Mouse (Mus musculus) urinary bladder, postnatal 10 days (tissue): Measurements from ENCODE around the gene Kcnk18.
A peak's percentile ranks its signal among the peaks of the same experiment; 100 is the strongest.

ENCODE experiments used
- DNase-seq: peaks from one replicate; pipeline ENCODE4 v3.0.0; 2022; ENCODE audit warnings: low spot score

Kcnk18 gene

DNA sequence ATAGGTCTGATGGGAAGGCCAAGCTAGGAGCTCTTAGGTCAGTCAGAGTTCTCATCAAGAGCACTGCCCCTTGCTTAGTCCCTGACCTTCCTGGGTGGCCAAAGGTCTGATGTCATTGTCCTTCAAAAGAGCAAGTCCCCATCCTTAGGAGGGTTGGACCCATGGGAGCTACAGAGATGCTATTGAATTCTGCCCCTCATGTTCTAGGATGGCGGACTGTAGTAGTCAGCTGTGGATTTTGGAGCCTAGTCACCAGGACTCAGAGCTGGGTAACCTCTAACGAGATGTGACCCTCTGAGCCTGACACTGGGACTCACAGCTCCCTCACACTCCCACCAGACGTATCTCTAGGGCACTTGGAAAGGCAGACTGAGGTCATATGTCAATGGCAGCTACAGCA lies 9.4 kb downstream of the Kcnk18 start:
- no peak for DNase-seq

DNA sequence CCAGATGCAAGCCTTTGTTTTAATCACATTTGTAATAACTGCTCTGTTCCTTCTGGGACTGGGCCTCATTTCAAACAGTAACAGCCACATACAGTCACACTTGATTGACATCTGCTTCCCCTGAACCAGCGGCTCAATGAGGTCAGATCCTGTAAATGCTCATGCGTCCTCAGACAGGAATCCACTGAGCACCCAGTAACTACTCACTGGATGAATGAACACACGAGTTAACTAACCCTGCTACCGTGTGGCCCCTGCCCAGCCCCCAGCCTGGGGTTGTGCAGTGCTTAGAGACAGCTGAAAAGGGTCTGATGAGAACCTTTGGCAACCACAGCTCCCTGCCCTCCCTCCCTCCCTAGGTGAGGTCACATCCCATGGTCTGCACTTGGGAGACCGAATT lies 13.8 kb downstream of the Kcnk18 start:
- no peak for DNase-seq

DNA sequence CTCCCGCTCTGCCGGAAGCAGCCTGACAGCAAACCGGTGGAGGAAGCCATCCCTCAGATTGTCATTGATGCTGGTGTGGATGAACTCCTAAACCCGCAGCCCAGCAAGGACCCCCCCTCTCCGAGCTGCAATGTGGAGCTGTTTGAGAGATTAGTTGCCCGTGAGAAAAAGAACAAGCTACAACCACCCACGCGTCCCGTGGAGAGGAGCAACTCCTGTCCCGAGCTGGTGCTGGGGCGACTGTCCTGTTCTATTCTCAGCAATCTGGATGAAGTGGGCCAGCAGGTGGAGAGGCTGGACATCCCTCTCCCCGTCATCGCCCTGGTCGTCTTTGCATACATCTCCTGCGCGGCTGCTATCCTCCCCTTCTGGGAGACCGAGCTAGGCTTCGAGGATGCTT lies 16.0 kb downstream of the Kcnk18 start:
- DNase-seq, result no peak

DNA sequence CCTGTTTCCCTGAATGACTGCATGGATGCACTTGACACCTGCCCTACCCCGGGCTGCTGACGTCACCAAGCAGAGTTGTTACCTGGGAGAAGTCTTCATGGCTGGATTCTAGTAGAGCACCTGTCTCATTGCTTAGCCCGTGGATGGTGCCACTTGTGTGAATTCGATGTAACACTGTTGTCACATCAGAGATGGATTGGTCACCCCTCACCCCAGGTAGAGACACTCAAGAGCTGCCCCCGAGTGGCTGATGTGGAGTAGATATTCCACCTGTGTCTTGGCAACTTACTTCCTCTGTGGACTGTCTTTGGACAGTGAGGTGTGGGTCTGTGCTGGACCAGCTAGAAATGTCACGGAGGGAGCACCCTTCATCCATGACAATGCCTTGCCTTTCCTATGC lies 17.0 kb downstream of the Kcnk18 start:
- DNase-seq, result no peak

DNA sequence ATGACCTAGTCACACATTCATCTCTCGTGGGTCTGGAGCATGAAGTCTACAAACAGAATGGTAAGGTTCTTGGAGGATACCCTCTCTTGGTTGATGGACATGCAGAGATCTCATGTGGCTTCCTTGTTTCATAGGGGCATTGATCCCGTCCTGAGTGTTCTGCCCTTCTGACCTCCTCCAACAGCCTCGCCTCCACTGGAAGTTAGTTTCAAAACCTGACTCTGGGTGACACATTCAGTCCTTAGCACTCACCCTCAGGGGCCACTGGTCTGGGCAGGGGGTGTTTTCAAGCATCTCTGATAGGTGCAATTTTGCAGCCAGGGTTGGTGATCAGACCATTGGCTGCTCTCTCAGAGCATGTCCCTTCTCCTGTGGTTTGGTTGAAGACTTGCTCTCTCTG lies 19.6 kb downstream of the Kcnk18 start:
- no peak for DNase-seq

DNA sequence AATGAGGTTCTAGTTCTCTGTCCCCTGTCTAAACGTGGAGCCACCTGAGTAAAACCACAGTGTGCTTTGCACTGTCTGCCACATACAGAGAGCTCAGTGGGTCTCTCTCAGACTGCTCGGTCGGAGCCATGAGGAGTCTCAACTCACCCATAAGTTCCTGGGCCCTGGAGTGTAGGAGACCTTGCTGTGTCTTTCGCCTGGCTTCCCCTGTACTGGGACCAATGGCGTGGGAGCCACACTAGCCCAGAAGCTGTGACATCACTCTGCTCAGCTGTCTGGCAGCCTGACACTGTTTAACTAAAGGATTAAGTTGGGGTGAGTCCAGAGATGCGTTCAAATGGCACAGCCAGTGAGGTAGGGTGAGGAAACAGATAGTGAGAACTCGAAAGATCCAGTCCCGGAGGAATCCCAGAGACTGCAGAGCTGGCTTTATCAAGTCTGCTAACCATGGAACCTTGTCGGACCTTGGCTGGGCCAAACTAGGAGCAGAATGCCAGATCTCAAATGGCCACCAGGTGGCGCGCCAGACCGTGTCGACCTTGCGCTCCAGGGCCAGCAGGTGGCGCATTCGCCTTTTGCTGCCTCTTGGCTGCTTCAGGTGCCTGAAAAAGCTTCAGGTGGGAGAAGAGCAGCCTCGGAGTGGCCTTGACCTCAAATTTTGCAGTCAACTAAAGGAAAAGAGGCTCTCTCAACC lies 20.3 kb downstream of the Kcnk18 start:
- peak; percentile 43 for DNase-seq

DNA sequence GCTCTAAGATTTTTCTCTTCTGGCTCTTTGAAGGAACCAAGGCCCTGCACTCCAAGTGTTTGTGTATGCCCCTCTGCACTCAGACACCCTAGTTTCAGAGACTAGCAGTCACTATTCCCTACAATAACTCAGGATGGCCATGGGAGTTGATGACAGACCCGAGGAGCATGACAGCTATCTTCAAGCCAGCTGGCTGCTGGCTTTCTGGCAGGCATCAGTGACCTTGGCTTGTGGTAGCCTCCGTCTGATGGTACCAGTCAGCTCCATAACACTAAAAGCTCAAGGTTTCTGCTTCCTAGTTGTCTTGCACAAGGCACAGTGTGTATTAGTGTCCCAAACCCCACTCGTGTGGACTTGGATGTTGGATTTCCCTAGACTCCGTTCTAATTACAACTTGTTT lies 23.0 kb downstream of the Kcnk18 start:
- DNase-seq, result no peak

DNA sequence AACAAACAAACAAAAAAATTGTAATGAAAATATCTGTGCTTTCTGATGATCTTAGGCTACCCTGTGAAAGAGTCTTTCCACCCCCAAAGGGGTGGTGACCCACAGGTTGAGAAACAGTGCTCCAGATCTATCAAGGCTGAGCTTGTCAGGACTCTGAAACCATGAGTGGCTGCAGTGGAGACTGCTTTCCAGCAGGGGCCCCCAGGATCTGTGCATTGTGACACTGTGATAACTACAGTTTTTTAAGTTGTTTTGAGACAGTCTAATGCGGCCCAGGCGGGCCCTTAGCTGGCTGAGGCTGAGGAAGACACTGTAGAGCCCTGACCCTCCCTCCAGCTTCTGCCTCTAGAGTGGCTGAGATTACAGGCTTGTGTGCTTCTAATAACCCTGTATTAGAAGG lies 24.0 kb downstream of the Kcnk18 start:
- DNase-seq, result no peak

DNA sequence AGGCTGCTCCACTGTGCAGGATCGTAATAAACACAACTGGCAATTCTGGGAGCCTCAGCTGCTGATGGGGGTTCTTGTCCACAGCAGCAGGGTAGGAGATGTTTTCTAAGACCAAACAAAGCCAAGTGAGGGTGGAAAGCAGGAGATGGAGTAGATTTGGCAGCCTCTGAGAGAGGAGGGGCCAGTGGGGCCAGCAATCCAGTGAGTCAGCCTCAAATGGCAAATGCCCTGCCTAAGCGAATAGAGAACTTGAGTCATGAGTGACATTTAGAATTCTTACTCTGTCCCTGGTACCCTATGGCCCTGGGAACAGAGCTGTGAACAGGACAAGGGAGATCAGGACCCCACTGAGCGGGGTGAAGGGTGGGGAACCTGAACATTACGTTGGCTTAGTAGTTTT lies 29.1 kb downstream of the Kcnk18 start:
- DNase-seq, result no peak

DNA sequence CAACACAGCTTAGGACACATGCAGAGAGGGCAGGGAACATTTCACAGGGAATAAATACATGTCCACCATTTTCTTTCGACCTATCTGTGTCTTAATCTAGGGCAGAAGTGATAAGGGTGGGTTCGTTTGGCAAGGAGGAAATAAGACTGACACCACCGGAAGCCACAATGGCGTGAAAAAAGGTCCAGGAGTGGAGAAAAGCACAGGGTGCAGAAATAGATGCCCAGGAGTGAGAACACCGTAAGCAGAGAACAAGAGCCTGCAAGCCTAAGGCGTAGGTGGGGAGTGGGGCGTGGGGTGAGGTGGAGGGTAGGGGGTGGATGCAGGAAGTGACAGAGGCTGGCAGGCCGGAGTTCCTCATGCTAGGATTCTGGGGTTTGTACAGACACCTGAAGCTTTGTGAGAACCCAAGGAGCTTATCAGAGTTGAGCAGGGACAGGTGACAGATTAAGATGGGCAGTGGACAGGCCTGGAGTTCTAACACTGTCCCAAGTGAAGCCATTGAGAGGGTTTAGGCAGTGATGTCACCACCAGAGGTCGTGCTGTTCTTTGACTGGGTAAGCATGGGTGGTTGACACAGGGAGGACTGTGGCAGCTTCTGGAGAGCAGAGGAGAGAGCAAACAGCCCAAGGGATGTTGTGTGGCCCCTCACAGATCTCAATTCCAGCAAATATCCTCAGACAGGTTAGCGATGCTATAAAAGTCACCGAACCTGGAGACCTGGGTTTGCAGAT lies 29.7 kb downstream of the Kcnk18 start:
- DNase-seq, result no peak

DNA sequence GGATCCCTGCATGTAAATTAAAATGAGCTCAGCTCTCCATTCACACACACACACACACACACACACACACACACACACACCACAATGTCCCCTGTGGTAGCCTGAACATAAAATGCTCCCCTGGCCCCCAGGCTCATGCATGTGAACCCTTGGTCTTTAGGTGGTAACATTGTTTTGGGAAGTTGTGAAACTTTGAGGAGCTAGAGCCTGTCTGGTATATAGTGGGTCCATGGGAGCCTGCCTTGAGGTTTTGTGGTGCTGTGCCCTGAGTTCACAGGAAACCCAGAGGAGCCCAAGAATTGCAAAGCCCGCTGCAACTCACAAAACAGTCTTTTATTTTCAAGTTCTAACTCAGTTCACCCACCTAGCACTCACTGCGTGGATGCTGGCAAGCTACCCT lies 33.6 kb downstream of the Kcnk18 start:
- no peak for DNase-seq

DNA sequence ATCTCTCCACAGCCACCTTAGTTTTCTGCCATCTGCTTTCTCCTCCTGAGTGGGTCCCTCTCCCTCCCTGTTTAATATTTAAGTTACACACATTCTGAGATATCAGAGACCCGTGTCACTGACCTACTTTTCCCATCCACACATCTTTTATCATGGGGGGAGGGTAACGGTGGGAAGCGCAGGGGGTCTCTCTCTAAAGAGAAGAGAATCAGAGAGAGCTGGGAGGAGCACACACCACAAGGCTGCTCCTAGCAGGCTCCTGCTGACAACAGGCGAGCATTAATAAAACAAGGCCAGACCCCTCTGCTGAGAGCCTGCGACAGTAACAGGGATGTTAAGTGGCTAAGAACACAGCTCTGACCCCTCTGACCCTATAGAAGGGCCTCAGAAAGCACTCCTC lies 40.6 kb downstream of the Kcnk18 start:
- DNase-seq, result no peak

DNA sequence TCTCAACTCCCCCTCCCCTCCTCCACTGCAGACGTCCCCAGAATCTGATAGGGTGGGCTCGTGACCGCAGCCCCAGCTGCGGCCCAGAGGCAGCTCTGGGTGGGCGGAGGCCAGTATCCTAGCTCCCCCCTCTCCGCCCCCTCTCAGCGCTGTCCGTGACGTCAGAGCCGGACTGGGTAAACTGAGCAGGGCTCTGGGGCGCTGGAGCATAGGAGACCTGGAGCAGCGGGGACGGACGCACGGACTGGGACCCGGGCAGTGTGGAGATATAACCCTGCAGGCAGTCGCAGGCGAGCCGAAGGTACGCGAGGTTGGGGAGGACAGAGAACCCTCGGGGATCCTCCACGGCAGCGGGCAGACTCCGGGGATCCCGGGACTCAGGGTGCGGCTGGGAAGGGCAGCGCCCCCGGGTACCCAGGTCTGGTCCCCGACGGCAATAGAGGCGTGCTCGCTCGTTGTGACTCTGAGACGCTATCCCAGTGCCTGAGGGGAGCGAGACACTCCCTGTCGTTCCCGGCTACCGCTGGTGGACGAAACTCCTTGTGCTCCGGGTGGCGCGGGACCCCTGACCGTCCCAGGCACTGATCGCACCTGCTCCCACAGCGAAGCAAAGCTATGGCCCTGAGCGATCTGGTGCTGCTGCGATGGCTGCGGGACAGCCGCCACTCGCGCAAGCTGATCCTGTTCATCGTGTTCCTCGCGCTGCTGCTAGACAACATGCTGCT lies 41.9 kb downstream of the Kcnk18 start, which contains the start of gene Slc18a2:
Gene Slc18a2, plus strand, starts transcription at position 179 of the 725 bp plus-strand sequence.
- no peak for DNase-seq

DNA sequence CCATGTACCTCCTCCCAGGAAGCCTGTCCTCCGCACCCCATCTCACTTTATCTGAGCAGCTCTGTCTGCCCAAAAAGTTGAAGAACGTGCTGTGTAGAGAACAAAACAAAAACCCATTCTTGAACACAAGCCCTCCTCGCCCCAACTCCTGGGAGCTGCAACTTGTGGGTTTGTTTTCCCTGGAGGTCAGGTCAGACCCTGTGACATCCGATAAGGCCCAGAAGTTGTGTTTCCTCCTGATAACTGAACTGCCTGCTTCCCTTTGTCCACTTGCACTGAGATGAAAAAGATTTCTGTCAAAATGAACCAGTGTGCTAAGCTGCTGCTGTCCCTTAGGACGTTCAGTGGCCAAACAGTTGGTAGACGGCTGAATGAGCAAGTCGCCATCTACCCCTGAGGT lies 42.6 kb downstream of the Kcnk18 start:
- no peak for DNase-seq

DNA sequence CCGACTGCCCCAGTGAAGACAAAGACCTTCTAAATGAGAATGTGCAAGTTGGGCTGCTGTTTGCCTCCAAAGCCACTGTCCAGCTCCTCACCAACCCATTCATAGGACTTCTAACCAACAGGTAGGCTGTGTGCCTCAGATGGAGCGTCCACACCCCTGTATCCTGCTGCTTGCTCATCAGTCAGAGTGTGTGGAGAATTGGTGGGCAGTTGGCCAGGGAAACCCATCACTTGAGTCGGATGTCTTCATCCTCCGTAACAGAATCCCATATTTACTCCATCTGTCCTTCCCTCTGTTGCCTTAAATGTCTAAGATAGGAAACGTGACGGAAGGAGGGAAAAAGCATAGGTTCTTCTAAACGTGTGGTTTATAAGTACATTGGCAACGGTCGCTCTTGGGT lies 44.2 kb downstream of the Kcnk18 start:
- no peak for DNase-seq

DNA sequence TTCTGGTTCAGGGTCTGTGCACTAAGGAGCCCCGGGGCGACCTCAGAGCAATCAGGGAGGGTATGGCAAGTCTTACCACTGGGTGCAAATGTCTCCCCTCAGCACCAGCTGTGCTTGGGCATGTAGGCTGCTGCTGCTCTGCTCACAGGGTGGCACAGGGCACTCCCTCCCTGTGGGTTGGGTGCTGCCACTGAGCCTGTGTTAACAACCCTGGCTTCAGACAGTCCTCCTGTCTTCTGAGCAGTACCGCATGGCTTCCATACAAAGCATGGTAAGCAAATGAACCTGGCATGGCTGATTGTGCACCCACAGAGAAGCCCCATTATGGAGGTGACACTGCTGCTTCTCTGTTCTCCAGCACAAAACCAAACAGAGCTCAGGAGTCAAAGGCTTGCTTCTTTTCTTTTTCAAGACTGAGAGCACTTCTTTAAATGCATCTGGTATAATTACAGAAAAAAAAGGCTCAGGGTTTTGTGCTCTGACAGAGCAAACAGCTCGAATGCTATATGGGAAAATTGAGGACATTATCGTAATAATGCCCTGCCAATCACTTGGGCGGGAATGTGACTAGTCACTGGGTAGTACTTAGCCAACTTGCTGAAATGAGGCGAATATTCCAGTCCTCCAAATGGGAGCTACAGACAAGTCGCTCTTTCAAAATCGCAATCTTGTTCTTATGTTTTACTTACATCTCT lies 46.0 kb downstream of the Kcnk18 start:
- no peak for DNase-seq

DNA sequence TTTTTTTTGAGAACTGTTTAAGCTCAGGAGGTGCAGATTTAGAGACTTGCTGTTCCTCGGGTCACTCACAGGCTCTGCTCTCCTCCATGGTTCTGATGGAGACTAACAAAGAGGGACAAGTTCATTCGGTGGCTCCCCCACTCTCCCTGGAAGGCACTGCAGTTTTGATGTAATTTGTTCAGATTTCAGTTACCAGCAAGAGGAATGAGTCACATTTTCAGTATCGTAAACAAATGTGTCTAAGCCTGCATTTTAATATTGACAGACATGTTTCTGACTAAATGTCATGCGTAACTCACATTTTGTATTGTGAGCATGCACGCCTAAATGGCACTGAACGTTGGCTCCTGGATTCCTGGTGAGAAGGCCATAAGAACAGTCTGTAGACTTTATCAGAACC lies 46.9 kb downstream of the Kcnk18 start:
- DNase-seq, result no peak

DNA sequence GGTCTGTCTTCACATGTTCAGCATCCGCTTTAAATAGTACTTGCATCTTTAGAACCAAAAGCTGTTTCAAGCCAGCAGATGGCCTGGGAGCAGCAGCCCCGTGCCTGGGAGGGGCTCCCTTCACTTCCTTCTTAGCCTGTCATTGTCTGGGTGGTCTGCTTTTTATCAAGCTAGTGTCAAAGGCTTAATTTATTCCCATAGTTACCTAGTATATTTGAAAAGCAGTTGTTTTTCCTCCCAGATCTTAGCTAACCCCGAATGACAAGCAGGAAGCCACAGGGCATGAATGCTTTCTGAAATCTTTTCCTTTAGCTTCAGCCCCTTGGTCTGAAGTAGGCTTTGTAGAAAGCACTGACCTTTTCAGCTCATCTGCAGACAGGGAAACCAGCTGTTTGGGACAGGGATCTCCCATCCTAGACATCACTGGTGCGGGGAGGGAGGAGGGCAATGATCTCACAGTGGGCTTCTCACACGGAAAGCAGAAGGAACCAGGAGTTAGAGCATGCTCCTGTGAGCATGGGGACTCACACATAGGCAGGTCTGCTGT lies 48.5 kb downstream of the Kcnk18 start:
- no peak for DNase-seq

DNA sequence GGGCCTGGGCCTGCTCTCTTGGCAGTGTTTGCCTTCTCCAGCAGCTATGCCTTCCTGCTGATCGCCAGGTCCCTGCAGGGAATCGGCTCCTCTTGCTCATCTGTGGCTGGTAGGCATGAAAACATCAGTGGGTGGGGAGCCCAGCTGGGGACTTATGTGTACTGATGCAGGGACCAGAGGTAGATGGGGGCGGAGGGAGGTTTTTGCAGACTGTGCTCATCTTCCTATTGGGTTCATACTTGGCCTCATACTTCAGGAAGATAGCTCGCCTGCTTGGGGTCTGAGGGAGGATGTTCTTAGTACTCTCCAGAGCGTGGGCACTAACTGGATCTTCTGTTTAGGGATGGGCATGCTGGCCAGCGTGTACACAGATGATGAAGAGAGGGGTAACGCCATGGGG lies 54.2 kb downstream of the Kcnk18 start:
- no peak for DNase-seq

DNA sequence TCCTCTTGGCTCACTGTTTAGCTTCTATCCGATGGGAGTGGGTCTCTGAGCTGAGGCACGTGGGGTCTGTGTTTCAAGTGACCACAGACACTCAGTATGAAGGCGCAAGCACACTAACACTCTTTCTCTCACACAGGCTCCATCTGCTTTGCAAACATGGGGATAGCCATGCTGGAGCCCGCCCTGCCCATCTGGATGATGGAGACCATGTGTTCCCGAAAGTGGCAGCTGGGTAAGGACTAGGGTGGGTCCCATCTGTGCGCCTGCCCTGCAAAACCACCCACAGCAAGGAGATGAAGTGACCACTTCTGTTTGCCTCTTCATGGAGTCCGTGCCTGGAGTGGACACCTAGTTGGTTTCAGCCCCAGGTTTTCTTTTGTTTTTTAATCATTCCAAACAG lies 57.3 kb downstream of the Kcnk18 start:
- no peak for DNase-seq

DNA sequence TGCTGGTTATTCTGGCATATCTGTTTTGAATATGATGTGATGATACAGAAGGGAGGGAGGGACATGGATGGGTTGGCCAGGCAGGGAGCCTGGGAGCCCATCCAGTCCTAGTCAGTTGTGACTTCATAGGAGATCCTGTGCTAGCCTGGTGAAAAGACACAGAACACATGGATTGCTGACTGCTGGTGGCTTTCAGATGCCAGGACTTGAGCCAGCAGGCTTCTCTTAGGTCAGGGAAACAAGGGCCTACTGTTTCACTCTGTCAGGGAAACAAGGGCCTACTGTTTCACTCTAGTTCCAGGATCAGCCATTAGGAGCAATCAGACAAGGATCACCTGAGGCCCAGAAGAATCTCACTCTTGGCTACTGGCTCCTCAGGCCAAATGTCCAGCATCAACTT lies 61.8 kb downstream of the Kcnk18 start:
- no peak for DNase-seq

DNA sequence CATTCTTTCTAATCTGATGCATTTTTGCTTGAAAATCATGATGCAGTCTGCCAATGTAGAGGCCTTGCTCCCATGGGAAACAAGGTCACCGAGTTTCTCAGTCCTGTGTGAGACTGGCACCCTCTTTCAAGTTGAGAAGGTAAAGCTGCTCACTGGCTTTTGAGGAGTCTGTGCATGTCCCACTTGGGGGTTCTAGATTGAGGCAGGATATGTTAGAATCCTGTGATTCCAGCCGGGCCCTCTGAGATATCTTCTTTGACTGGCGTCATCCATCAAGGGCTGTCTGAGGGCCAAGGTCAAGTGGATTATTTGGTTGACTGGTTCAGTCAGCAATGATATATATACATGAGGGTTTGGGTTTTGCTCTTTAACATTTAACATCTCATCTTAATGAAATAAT lies 63.0 kb downstream of the Kcnk18 start:
- DNase-seq, result no peak
